Mouse (Mus musculus) central nervous system, embryonic 14 days (tissue): Measurements from ENCODE around the gene Sec23ip. TPM values are rescaled to one million over a fixed set of nuclear protein-coding genes. Genes with fewer than 3 reads are reported as not detected.

Experiments
- polyA plus RNA-seq: library from polyadenylated mRNA; depleted of rRNA; stranded (reverse); fragments of >200 nt; gene quantifications from 2 replicates; pipeline ENCODE4 v1.2.3, GENCODE M21; 2012; rRNA removed

Gene Sec23ip
- 26.7 and 26.8 TPM in 2 replicates for polyA plus RNA-seq

DNA sequence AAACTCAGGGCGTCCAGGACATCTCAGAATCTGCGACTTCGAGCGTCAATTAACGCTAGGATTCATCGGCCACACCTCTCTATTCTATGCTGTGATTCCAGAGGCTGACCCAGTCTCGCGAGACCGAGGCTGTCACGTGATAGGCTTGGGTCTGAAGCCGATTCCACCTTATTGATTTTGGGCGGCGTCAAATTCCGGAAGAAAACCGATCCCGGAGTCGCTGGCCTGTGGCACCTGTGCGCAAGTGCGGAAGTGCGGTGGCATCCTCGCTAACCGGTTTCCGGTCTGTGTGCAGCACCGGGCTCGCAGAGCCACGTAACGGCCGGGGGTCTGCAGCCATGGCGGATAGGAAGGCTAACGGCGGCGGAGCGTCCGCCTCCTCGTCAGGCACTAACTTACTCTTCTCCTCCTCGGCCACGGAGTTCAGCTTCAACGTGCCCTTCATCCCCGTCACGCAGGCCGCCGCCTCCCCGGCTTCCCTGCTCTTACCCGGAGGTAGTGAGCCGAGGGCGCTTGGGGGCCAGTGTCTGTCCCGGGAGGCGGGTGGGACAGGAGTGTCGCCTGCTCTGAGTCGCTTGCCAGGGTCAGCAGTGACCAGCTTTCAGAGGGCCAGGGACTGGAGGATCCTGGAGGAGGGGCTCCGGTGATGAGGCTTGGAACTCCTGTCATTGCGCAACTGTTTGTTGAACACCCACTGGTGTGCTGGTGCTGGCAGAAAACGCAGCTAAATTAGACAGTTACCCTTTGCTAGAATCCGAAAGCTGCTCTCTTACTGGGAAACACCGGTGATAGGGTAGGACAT lies at the start of gene Sec23ip:
Gene Sec23ip, plus strand, starts transcription at position 260 of the 802 bp plus-strand sequence.

DNA sequence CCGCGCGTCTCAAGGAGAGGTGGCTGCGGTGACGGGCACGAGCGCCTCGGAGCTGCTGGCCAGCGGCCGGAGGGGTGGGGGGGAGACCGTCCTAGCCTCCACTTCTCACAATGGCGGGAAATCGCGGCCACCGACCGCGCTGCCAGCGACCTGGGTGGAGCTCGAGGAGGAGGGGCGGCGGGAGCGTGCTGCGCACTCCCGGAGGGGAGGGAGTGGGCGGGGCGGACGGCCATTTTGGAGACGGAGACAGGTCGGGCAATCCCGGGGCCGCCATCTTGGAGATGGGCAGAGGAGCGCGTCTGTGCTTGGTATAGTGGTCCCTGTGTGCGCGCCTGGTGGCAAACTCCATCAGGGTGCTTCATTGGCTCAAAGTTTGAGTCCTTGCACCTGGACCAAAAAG lies 4.4 kb upstream of the Sec23ip start, which contains the start of gene Mcmbp:
Gene Mcmbp, minus strand, starts transcription at position 162 of the 400 bp plus-strand sequence.

Other genes with a start within 250 kb of the Sec23ip start
- 3.1 and 7.2 TPM in 2 replicates for gene Bag3, start 221.3 kb upstream of the Sec23ip start, polyA plus RNA-seq
- gene Inpp5f, start 133.6 kb upstream of the Sec23ip start, polyA plus RNA-seq, result 128 and 141 TPM in 2 replicates
- gene Mcmbp, start 4.4 kb upstream of the Sec23ip start, polyA plus RNA-seq, result 43.0 and 43.9 TPM in 2 replicates